Mouse (Mus musculus): ENCODE data around the gene Icam5.

DNA sequence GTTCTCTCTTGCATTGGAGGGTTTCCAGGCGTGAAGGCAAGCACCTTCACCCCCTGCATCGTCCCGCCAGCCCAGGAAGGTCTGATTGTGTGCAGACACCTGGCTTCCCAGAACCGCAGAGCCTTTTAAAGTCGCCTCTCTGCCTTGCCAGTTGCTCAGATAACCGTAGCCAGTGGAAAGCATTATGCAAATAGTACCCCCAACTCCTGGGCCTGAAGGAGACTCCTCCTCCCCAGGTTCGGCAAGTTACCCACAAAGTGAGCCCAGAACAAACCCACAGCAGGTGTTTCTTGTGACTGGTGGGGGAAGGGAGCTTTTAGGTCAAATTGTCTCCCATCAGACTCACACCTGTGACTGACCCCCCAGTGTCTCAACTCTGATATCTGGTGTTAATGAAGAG, 43.9 kb upstream of the Icam5 start:
- TF ChIP-seq CTCF (IDR thresholded peaks at IDR 0.05; ENCODE audit: control insufficient read depth, insufficient read depth, insufficient replicate concordance, low read depth, low read length) (no peak), POLR2A (IDR thresholded peaks at IDR 0.05; ENCODE audit: control insufficient read depth, low read depth, low read length) (no peak)
